Comparison of ENCODE assay signal across 42 mouse cellular contexts in the genomic region with DNA sequence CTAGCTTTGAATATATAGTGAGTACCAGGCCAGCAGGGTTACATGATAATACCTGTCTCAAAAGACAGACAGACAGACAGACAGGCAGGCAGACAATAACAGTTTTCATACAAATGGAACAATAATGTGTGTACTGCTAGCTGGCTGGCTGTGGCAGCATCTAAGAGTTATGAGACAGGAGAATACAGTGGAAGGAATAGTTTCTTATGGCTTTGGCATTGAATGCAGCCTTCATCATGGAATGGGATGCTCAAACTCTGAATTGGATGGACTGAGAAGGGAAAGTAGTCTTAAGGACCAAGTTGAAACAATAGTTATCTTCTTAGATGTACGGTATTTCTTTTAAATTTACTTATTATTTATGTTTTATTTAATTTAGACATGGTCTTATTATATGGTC. TPM values are rescaled to one million over a fixed set of nuclear protein-coding genes. Genes with fewer than 3 reads are reported as not detected.
"Had no signal": no experiment of that assay in that cellular context is flagged by ENCODE, and none has a peak within 500 bp of the region (broad histone marks: within the 10 kb centered on the region; RNA-seq: fewer than 3 reads in every experiment).

No protein-coding gene starts in this region.

- H3K27me3 ChIP-seq: heart, embryonic 13.5 days; heart, embryonic 15.5 days; hindbrain, embryonic 12.5 days; hindbrain, embryonic 13.5 days; hindbrain, embryonic 15.5 days; intestine, embryonic 15.5 days; kidney, embryonic 15.5 days had no signal

- H3K4me2 ChIP-seq: heart, embryonic 11.5 days; heart, embryonic 12.5 days; heart, embryonic 15.5 days; hindbrain, embryonic 12.5 days; hindbrain, embryonic 13.5 days; hindbrain, embryonic 14.5 days; hindbrain, embryonic 15.5 days; intestine, embryonic 15.5 days; kidney, embryonic 15.5 days had no signal

- H3K36me3 ChIP-seq: heart, embryonic 10.5 days; heart, embryonic 12.5 days; heart, embryonic 13.5 days; heart, embryonic 15.5 days; hindbrain, embryonic 10.5 days; hindbrain, embryonic 12.5 days; hindbrain, embryonic 13.5 days; hindbrain, embryonic 15.5 days; intestine, embryonic 15.5 days; kidney, embryonic 15.5 days had no signal

- H3K4me1 ChIP-seq: heart, embryonic 10.5 days; heart, embryonic 12.5 days; heart, embryonic 13.5 days; heart, embryonic 15.5 days; hindbrain, embryonic 12.5 days; hindbrain, embryonic 13.5 days; hindbrain, embryonic 15.5 days; intestine, embryonic 15.5 days had no signal

- H3K9ac ChIP-seq: heart, embryonic 12.5 days; heart, embryonic 13.5 days; heart, embryonic 15.5 days; hindbrain, embryonic 12.5 days; hindbrain, embryonic 13.5 days; hindbrain, embryonic 14.5 days; hindbrain, embryonic 15.5 days; intestine, embryonic 15.5 days; kidney, embryonic 15.5 days had no signal

- DNase-seq: heart, postnatal 10 days; heart, postnatal 14 days; heart, postnatal 36 days; heart, postnatal 4 days; kidney, adult 11 months; kidney, adult 18-20 months; kidney, adult 2 months; kidney, adult 8-10 months; kidney, adult 9 months; kidney, postnatal 10 days; kidney, postnatal 14 days; kidney, postnatal 25 days; kidney, postnatal 36 days; kidney, postnatal 4 days; layer of hippocampus, adult 9-11 months; layer of hippocampus, postnatal 36 days had no signal

- H3K27ac ChIP-seq: heart, embryonic 10.5 days; heart, embryonic 13.5 days; heart, embryonic 15.5 days; hindbrain, embryonic 10.5 days; hindbrain, embryonic 12.5 days; hindbrain, embryonic 13.5 days; hindbrain, embryonic 14.5 days; hindbrain, embryonic 15.5 days; hindbrain, postnatal 0 days; intestine, embryonic 15.5 days; kidney, embryonic 15.5 days; kidney, postnatal 0 days; layer of hippocampus, adult 2 months had no signal

- H3K9me3 ChIP-seq: heart, embryonic 10.5 days; heart, embryonic 12.5 days; heart, embryonic 13.5 days; heart, embryonic 15.5 days; hindbrain, embryonic 10.5 days; hindbrain, embryonic 12.5 days; hindbrain, embryonic 13.5 days; hindbrain, embryonic 15.5 days; intestine, embryonic 15.5 days; kidney, embryonic 15.5 days had no signal

- H3K4me3 ChIP-seq: heart, embryonic 10.5 days; heart, embryonic 12.5 days; heart, embryonic 13.5 days; heart, embryonic 15.5 days; hindbrain, embryonic 10.5 days; hindbrain, embryonic 12.5 days; hindbrain, embryonic 13.5 days; hindbrain, embryonic 15.5 days; intestine, embryonic 15.5 days; kidney, embryonic 15.5 days had no signal

- ATAC-seq: inflammation-experienced regulatory T-cells, adult 6 months; intestine, embryonic 15.5 days; intestine, embryonic 16.5 days; intestine, postnatal 0 days had no signal

RNA-seq across cellular contexts. Expression of gene Cga, which starts 5.7 kb away (rescaled TPM):
- polyA plus RNA-seq: heart, embryonic 10.5 days; heart, embryonic 11.5 days; heart, embryonic 12.5 days; heart, embryonic 13.5 days; heart, embryonic 14.5 days; heart, embryonic 15.5 days; heart, embryonic 16.5 days; heart, postnatal 0 days; hindbrain, embryonic 11.5 days; hindbrain, embryonic 13.5 days; hindbrain, embryonic 14.5 days; hindbrain, embryonic 15.5 days; hindbrain, postnatal 0 days; inflammation-experienced regulatory T-cells, adult 6 months; intestine, embryonic 14.5 days; intestine, embryonic 15.5 days; intestine, embryonic 16.5 days; intestine, postnatal 0 days; kidney, adult 2 months; kidney, embryonic 14.5 days; kidney, embryonic 15.5 days; kidney, embryonic 16.5 days; kidney, postnatal 0 days; large intestine, adult 2 months had no signal
